Mouse (Mus musculus) heart, postnatal 0 days (tissue): Measurements from ENCODE around the gene Mast4.

ENCODE experiments used
- CTCF ChIP-seq: IDR thresholded peaks from 2 replicates; pipeline ENCODE4 v1.5.1; 2016; ENCODE audit warnings: antibody characterized with exemption, control low read depth, low read depth
- EP300 ChIP-seq: IDR thresholded peaks from 2 replicates; pipeline ENCODE4 v1.6.1; 2016; ENCODE audit warnings: antibody characterized with exemption, low read depth

DNA sequence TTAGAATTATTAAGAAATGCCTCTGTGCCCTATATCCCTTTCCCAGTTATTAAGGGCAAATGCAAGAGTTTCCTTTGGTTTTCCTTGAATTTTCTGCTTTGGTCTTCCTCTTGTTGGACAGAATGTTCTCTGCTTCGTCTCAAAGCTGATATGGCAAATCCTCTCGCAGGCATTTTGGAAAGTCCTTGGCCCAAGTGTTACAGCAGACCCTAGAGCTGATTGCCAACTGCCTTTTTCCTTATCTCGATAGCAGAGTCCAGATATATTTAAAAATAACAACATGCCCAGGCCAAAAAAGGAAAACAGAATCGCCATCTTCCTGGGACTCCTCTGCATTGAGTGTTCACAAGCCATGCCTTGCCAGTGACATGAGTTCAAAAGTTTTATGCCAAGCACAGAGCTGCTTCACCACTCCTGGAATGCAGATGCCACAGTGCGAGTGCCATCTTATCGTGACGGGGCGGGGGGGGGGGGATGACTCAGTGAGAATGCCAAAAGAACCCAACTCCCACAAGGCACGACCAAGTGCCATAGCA lies 63.4 kb downstream of the Mast4 start:
- TF ChIP-seq CTCF = no peak
- TF ChIP-seq EP300 = no peak
